Mouse (Mus musculus) bone marrow, adult 2 months (tissue): Measurements from ENCODE around the gene Kif24.

Experiments used
- CTCF ChIP-seq: fragments of 200-500 bp; IDR thresholded peaks from 2 replicates; pipeline ENCODE4 v1.5.1; 2011; ENCODE audit warnings: low read length, control low read depth; ENCODE audit not compliant: control insufficient read depth, insufficient read depth
- POLR2A ChIP-seq: fragments of 200-500 bp; IDR thresholded peaks from 2 replicates; pipeline ENCODE4 v1.6.1; 2011; ENCODE audit warnings: low read depth, mild to moderate bottlenecking, control low read depth, low read length, borderline replicate concordance; ENCODE audit not compliant: control insufficient read depth

- TF ChIP-seq CTCF, result no peak
- no peak for TF ChIP-seq POLR2A
These were observed 4.5 kb upstream of the Kif24 start for GRCm38 (mm10) chr4:41469199-41469598.
